In the genomic region with DNA sequence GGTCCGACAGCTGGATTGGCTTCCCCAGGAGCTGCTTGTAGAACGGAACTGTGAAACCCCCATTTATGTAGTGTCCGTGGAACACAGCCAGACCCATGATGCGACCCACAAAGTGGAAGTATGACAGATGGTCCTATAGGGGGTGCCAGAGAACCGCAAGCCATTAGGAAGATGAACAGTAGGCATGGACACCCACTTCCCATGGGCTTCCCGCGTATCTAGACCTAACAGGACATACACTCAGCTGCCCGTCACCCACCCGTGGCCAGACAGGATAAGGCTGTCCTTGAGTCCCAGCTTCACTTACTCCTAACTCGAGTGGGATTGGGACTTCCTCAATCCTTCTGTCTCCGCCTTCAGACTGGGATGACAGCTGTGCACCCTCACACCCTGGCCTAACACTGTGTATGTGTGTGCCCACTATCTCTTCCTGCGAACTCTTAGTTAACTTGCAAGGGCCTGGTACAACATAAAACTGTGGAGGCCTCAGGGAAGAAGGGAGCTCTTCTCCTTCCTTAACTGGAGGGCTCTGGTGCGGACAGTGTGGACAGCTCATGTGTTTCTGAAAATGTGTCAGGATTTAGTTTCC, we compare ENCODE assay signal across 10 mouse cellular contexts.
A peak's percentile ranks its signal among the peaks of the same experiment; 100 is the strongest.
DNase-seq lines count a peak whose midpoint lies in the region; TF ChIP-seq lines count a peak whose summit lies in the region.
"Had no signal": no experiment of that assay in that cellular context is flagged by ENCODE, and none has a peak within 500 bp of the region (broad histone marks: within the 10 kb centered on the region; RNA-seq: fewer than 3 reads in every experiment).

No protein-coding gene starts in this region.

- TF ChIP-seq CTCF in lung, adult 2 months (IDR thresholded peaks at IDR 0.05; ENCODE audit: insufficient read depth, low read length) = peak; percentile 50

- 68% methylated on average over 13 of the region's 13 CpGs for WGBS in lung, adult 2 months

- DNase-seq in cerebellum, postnatal 25 days = peak; percentile 45 to 66
- no peak for DNase-seq in cerebellum, adult 9-11 months
- DNase-seq in lung, adult 2 months = no peak
- DNase-seq in lung, adult 18-20 months = no peak
- peak; percentile 33 for DNase-seq in layer of hippocampus, adult 9-11 months
- peak; percentile 49 for DNase-seq in right cerebral cortex, postnatal 14 days
- no peak for DNase-seq in ovary, postnatal 36 days (ENCODE audit: low spot score)
- no peak for DNase-seq in urinary bladder, postnatal 36 days (ENCODE audit: low spot score in 2 of 2)

- no peaks in the 10 kb centered on the region for H3K4me1 ChIP-seq in lung, adult 2 months (ENCODE audit: control insufficient read depth, insufficient read depth, low read length)
- H3K4me1 ChIP-seq: stomach, embryonic 15.5 days had no signal

- no peak overlapping the region for H3K4me3 ChIP-seq in lung, adult 2 months (replicated peaks; ENCODE audit: extremely low read depth, low read depth, low read length)
- H3K4me3 ChIP-seq: erythroblast, embryonic 14.5 days; stomach, embryonic 15.5 days had no signal

- TF ChIP-seq POLR2A in lung, adult 2 months (IDR thresholded peaks at IDR 0.05; ENCODE audit: borderline replicate concordance, extremely low read depth, low read depth, low read length) = no peak

Comparison
In these comparisons a context has a peak if more than half of its experiments do, and no peak if none do; other contexts are left out.
1. DNase-seq: peak in cerebellum, postnatal 25 days (2 of 2), layer of hippocampus, adult 9-11 months (single experiment) and right cerebral cortex, postnatal 14 days (single experiment); none in cerebellum, adult 9-11 months (single experiment), lung, adult 2 months (single experiment), lung, adult 18-20 months (0 of 2), ovary, postnatal 36 days (single experiment) and urinary bladder, postnatal 36 days (0 of 2).